Mouse (Mus musculus) urinary bladder, postnatal 25 days (tissue): ENCODE measurements at regions not wholly inside any gene's neighbourhood (a gene's known extent, or its start where the extent isn't known, plus 50 kb on each side); places are given as distances from the start of the nearest gene placed in this dataset.

Experiments used
- DNase-seq: peaks from one replicate; pipeline ENCODE4 v3.0.0; 2022; ENCODE audit warnings: low spot score

- DNase-seq = no peak
These were observed 98.0 kb downstream of the Dhx15 start for GRCm38 (mm10) chr5:52092273-52092672.

GRCm38 (mm10) chr5:52088131-52088530, 102.2 kb downstream of the Dhx15 start:
- no peak for DNase-seq

- no peak for DNase-seq
These were observed 103.4 kb downstream of the Dhx15 start for GRCm38 (mm10) chr5:52086766-52087429.

DNA sequence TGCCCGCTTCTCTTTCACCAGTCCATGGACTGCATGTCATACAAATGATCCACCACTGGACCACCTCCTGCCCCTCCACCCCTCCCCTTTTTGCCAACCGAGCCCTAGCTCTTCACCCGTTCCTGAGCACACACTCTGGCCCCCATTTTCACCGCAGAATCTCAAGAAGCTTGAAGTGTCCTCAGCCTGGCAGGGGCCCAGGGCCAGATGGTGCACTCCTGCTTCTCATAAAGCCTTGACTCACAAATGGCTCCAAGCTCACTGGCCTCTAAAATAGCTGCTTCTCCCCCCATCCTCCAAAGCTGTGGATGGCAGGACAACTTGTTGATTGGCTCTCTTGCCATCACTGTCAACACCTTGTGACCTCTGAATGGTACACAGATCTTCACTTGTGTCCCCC, 110.0 kb downstream of the Dhx15 start:
- DNase-seq = no peak

- no peak for DNase-seq
These were observed 112.6 kb downstream of the Dhx15 start for GRCm38 (mm10) chr5:52077696-52078095.

GRCm38 (mm10) chr5:52075096-52075495, 115.2 kb downstream of the Dhx15 start:
- DNase-seq = no peak

- DNase-seq = peak; percentile 85
These were observed 125.4 kb downstream of the Dhx15 start for GRCm38 (mm10) chr5:52064804-52065451.

DNA sequence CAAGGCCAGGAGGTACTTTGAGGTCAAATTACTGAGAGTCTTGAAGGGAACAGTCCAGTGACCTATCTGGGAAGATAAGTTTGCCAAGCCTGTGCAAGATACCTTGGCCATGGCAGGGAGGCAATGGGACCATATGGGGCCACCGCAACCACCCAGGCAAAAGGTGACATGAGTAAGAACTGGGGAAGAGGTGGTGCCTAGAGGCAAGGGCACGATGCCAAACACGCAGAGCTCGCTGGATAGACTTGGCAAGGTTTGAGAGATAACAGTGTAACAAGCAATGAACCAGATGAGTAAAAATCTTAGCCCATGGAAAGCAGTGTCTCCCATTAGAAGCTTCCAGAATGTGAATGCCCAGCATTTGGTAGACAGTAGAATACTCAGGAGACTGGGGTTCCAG, 128.1 kb downstream of the Dhx15 start:
- peak; percentile 10 for DNase-seq

DNA sequence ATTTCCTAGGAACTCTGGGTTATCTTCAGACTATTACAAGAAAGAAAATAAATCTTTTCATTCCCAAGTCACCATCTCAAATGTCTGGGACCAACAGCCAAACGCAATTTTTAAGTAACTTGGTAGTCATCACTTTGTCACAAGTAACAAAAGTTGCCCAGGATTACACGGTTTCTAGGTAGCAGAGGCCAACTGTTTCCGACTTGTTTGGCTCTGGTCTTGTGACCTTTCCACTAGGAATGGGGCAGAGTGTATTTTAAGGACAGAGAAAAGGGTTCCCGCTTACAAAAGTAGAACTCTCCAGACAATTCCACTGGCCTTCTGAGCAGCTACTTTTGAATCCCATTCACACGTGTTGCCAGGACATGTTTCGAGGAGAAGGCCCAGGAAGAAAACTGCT, 129.1 kb downstream of the Dhx15 start:
- no peak for DNase-seq

- DNase-seq = no peak
These were observed 133.1 kb downstream of the Dhx15 start for GRCm38 (mm10) chr5:52057261-52057660.

GRCm38 (mm10) chr5:52052072-52052465, 138.2 kb downstream of the Dhx15 start:
- no peak for DNase-seq

DNA sequence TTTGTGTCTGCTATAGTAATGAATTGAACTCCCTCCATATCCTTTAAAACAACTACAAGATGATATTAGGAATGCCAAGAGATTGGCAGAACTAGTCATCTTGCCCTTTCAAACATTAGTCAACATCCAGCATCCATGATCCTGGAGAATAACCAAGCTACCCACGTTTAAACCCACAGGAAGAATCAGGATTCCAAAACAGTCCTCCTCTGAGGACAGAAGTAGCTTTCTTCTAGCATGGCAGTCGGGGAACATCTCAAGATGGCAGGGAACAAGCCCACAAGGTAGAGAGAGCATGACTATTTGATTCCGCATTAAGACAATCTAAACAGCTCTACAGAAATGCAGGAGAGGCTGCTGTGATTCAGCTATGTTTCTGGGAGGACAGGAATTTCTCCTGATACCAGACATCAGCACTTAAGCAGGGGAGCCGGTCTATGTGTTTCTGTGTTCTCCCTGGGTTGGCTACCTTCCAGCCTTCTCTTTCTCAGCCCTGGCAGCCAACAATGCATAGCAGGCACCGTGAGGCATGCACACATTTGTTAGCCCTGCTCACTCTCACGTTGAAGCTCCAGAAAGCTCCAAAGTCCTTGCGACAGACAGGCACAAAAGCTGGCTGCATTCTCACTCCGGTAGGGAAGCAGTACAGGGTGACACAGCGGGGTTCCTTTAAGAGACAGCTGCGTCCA, 138.8 kb downstream of the Dhx15 start:
- DNase-seq = no peak

GRCm38 (mm10) chr5:52048790-52049189, 141.5 kb downstream of the Dhx15 start:
- no peak for DNase-seq

GRCm38 (mm10) chr5:52046704-52047103, 143.6 kb downstream of the Dhx15 start:
- DNase-seq = no peak

DNA sequence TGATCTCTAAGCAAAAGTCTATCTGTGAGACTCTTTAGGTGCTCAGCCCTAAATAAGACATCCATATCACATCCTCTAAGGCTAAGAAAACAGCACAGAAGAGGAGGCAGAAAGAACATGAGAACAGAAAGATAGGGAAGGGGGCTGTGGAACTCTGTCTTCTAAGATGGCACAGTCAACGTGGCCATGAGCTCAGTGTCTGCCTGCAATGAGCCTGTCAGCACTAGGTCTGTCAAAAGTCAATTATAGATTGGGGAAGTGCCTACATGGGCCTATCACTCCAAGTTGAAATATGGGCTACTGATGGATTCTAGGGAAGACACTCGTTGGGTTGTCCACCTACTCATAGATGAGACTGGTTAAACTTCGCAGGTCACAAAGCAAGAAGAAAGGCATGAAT, 146.2 kb downstream of the Dhx15 start:
- DNase-seq = no peak

DNA sequence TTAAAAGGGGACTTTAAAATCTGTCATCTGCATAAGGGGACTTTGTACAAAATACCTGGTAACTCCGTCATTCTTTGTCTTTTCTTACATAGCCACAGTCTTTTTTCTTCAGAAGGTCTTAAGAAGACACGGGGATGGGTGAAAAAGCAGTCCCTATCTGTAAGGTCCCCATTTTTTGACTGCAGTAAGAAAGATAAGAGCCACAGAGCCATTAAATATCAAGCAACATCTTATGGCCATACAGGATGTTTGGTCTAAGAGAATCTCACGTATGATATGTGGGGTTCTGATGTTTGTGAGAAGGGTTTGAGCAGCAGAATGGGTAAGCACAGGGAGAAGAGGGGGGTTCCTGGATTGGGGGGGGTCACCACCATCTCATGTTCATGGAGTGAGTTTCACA, 148.9 kb downstream of the Dhx15 start:
- no peak for DNase-seq

DNA sequence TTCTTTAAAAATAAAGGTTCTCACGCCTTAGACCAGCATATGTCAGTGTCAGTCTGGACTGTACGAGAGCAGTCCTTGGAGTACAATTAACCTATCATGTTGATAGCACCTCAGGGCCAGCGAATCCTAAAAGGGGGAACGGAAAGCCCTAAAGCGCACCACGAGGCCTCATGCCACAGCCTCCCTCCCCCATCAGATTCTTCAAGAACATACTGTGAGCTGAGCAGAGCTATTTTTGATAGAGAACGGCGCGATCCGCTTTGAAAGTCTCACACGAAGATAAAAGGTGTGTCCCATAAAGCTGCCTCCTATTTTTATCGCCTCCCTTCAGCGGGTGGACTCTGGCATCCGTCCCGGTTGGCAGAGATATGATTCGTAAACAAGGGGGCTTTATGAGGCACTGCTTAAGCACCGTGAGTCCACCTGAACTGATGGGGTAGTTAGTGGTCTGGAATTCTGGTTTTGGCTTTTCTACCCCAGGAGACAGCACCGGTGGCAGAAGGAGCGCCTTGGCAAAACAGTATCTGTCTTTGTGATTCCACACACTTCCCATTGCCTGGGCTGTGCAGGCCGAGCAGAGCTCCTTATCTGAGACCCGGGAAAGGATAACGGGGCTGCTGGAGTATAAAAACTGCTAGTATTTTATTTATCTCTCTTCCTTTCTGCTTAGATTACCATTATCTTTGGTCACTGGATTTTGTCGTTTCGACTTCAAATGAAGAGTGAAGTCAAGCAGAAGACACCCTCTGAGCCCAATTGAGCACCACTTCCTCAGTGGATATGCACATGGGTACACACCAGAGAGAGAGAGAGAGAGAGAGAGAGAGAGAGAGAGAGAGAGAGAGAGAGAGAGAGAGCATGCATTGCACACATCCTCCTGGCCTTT, 149.6 kb downstream of the Dhx15 start:
- DNase-seq = no peak

- DNase-seq = no peak
These were observed 155.0 kb downstream of the Dhx15 start for GRCm38 (mm10) chr5:52035339-52035738.

DNA sequence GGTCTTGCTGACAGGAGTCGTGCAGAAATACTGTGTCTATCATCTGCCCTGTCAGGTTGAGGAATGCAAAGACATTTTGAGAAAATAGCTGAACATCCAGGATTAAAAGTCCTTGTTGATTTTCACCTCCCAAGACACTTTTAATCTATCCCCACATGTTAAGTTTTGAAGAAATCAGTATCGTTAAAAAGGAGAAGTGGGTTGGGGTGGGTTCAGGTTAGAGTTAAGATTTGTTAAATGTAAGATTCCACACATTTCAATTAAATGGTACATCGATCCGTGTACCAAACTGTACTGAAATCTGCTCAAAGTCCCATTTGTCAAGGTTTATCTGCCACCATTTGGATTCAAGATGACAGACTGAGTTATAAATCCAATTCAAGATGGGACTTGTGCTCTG, 162.8 kb downstream of the Dhx15 start:
- DNase-seq = no peak

- no peak for DNase-seq
These were observed 164.2 kb downstream of the Dhx15 start for GRCm38 (mm10) chr5:52026148-52026547.

- DNase-seq = no peak
These were observed 167.1 kb downstream of the Dhx15 start for GRCm38 (mm10) chr5:52023212-52023611.

DNA sequence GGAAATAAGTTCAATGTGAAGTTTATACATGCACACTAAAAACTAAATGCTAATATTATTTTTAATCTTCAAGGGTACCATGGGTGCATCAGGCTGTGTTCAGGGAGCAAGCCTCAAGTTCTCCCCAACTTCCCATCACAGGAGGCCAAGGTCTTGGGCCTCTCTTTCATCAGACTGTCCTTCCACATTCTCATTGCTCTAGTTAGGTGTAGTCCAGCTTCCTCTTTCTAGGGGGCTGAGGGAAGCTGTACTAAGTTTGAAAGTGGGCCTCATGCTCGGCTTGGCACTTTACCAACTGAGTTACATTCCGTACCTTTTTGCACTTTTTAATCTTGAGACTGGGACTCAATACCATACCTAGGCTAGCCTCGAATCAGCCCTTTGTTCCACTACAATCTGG, 173.3 kb downstream of the Dhx15 start:
- DNase-seq = no peak
